Mouse (Mus musculus) embryonic fibroblast, embryonic 13.5 days (primary cell): Measurements from ENCODE around the gene Kyat1. TPM values are rescaled to one million over a fixed set of nuclear protein-coding genes. Genes with fewer than 3 reads are reported as not detected.
A peak's percentile ranks its signal among the peaks of the same experiment; 100 is the strongest.

Source experiments
- H3K27ac ChIP-seq: 2 replicates; pipeline ENCODE4 v1.5.1; 2012; ENCODE audit warnings: low read length, control low read depth, inconsistent platforms; ENCODE audit not compliant: insufficient read depth
- H3K4me1 ChIP-seq: 2 replicates; pipeline ENCODE4 v1.6.1; 2011; ENCODE audit warnings: low read length; ENCODE audit not compliant: control insufficient read depth, insufficient read depth
- H3K4me3 ChIP-seq: 2 replicates; pipeline ENCODE4 v1.5.1; 2011; ENCODE audit warnings: mild to moderate bottlenecking, control low read depth, low read length; ENCODE audit not compliant: insufficient read depth
- CTCF ChIP-seq: IDR thresholded peaks from 2 replicates; pipeline ENCODE4 v1.5.1; 2011; ENCODE audit warnings: mild to moderate bottlenecking, control low read depth, low read length, moderate library complexity, borderline replicate concordance; ENCODE audit not compliant: insufficient read depth
- POLR2A ChIP-seq: IDR thresholded peaks from 2 replicates; pipeline ENCODE4 v1.6.1; 2011; ENCODE audit warnings: low read depth, mild to moderate bottlenecking, control low read depth, low read length, moderate library complexity
- polyA plus RNA-seq: library from polyadenylated mRNA; stranded (reverse); fragments of >200 nt; gene quantifications from 2 replicates; pipeline ENCODE4 v1.2.4, GENCODE M21; 2011; ENCODE audit warnings: low read depth; ENCODE audit not compliant: missing spikeins, insufficient read length

Gene Kyat1
- polyA plus RNA-seq = 4.7 and 5.2 TPM in 2 replicates

DNA sequence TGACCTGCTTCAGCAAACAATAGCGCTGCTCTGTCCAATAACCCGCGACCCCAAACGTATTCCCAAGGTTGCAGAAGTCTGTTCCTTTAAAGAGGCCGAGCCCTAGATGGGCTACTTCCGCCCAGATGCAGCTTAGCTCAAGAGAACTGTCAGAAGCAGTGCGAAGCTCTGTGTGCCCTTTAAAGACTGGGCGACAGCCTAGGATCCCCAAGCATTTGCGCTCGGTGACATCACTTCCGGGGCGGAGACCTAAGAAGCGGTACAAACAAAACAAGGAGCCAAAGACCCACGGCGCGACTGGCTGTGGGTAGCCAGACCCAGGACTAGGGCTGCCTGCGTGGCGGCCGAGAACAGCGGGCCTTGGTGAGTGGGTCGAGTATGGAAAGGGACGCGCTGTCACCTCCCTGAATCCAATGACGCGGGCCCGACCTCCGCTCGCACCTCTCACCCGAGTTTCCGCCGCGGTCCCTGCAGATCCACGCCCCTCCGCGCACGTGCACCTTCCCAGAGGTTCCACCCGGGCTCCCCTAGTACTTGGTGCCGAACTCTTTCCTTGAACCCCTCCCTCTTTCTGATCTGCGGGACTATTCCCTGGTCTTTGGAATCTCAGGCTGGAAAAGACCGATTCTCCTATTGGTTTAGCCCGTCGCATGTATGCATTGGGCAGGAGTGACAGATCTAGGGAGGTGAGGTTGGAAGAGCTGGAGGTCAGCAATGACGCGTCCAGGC is at the start of gene Kyat1:
Gene Kyat1 (minus strand): TSS at position 219 of the 729 bp plus-strand sequence.
- Histone ChIP-seq H3K4me3 (peak within 1 kb of the TSS; percentile 68), H3K27ac (no peak within 1 kb of the TSS), H3K4me1 (no peaks in the 10 kb centered on the region)
- TF ChIP-seq CTCF (no peak), POLR2A (peak; percentile 80)

DNA sequence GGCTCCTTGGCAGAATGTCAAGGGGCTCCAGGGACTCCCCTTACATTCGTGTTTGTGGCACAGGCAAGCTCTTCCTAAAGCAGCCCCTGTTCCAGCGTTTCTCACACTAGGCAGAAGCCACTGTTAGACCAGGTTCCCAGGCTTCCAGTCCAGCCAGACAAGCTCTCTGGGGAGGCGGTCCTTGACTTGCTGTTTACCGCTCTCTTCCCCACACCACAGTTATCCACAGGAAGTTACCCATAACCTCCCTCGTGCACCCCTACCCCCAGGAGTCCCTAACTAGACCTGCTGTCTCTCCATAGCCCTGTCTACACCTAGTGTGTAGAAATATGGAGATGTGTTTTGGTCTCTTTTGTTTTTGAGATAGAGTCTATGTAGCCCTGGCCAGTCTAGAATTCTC is 48.2 kb upstream of the Kyat1 start:
- TF ChIP-seq POLR2A = no peak
- no peak for TF ChIP-seq CTCF
- Histone ChIP-seq H3K27ac (no peak overlapping the region), H3K4me3 (no peak overlapping the region)

GRCm38 (mm10) chr2:30252521-30252920 is 46.9 kb upstream of the Kyat1 start:
- peaks cover 13% of the 10 kb centered on the region for H3K4me1 ChIP-seq
- TF ChIP-seq POLR2A (no peak), CTCF (no peak)
- H3K4me3 ChIP-seq = no peak overlapping the region
- peak overlapping the region; percentile 30 for H3K27ac ChIP-seq

More for the DNA sequence above, 48.2 kb upstream of the Kyat1 start:
- peaks cover 13% of the 10 kb centered on the region for H3K4me1 ChIP-seq

- H3K27ac ChIP-seq = peak overlapping the region; percentile 30
- peaks cover 13% of the 10 kb centered on the region for H3K4me1 ChIP-seq
- no peak overlapping the region for H3K4me3 ChIP-seq
- TF ChIP-seq CTCF (no peak), POLR2A (no peak)
Measured at GRCm38 (mm10) chr2:30251417-30252104, 45.9 kb upstream of the Kyat1 start.

GRCm38 (mm10) chr2:30250166-30251128 is 44.8 kb upstream of the Kyat1 start:
- Histone ChIP-seq H3K4me1 (peaks cover 13% of the 10 kb centered on the region), H3K4me3 (no peak overlapping the region), H3K27ac (no peak overlapping the region)
- TF ChIP-seq CTCF = no peak
- TF ChIP-seq POLR2A = no peak

GRCm38 (mm10) chr2:30249182-30249581 is 43.5 kb upstream of the Kyat1 start:
- Histone ChIP-seq H3K4me3 (no peak overlapping the region), H3K4me1 (peaks cover 15% of the 10 kb centered on the region), H3K27ac (no peak overlapping the region)
- TF ChIP-seq POLR2A (no peak), CTCF (no peak)

- TF ChIP-seq POLR2A = no peak
- H3K4me3 ChIP-seq = no peak overlapping the region
Measured at GRCm38 (mm10) chr2:30247681-30248080, 42.0 kb upstream of the Kyat1 start.

GRCm38 (mm10) chr2:30247036-30247435 is 41.4 kb upstream of the Kyat1 start:
- Histone ChIP-seq H3K4me3 (no peak overlapping the region), H3K27ac (no peak overlapping the region), H3K4me1 (peaks cover 16% of the 10 kb centered on the region)
- TF ChIP-seq CTCF = no peak
- no peak for TF ChIP-seq POLR2A

More at GRCm38 (mm10) chr2:30247681-30248080, 42.0 kb upstream of the Kyat1 start:
- Histone ChIP-seq H3K27ac (no peak overlapping the region), H3K4me1 (peaks cover 16% of the 10 kb centered on the region)

DNA sequence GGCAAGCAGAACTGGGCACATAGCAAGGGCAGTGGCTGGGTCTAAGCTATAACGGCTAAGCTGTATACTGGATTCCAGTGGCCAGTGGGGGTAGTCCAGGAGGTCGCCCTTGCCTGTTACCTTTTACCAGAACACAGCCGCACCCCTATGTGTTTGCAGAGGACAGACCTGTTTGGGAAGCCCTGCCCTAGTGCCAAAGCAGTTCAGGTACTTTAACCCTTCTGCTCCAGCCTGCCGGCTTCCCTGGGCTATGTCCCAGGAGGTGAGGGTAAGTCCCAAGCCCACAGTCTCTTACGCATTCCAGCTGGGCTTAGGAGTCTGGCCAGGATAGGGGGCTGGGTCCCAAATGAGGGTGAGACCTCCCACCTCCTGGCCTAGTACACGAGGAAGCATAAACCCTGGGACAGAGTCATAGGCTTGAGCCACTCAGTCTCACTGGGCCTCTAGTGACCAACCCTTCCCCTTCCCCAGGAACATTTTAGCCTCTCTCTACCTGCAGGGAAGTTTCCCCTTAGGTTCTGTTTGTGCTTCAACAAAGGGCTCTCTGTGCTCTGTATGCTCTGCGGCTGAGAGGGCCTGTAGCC is 39.0 kb upstream of the Kyat1 start:
- Histone ChIP-seq H3K4me1 (peaks cover 6% of the 10 kb centered on the region; the same call in 1 of the 2 replicates), H3K4me3 (no peak overlapping the region), H3K27ac (no peak overlapping the region)
- TF ChIP-seq CTCF (no peak), POLR2A (no peak)
